15 mouse cellular contexts compared by ENCODE assay signal in genomic region chr15:10628131-10628979, GRCm38 (mm10).
DNase-seq lines count a peak whose midpoint lies in the region; ATAC-seq and TF ChIP-seq lines count a peak whose summit lies in the region.
"Had no signal": no experiment of that assay in that cellular context is flagged by ENCODE, and none has a peak within 500 bp of the region (broad histone marks: within the 10 kb centered on the region; RNA-seq: fewer than 3 reads in every experiment).

No protein-coding gene starts in this region.

- no peak for TF ChIP-seq POLR2A in embryonic fibroblast, embryonic 13.5 days (IDR thresholded peaks at IDR 0.05; ENCODE audit: low read depth, low read length)

- H3K27me3 ChIP-seq in lung, embryonic 15.5 days, result no peaks in the 10 kb centered on the region
- H3K27me3 ChIP-seq in liver, embryonic 16.5 days (ENCODE audit: control insufficient read depth, insufficient read depth, low read depth, low read length), result no peaks in the 10 kb centered on the region
- H3K27me3 ChIP-seq: hindbrain, embryonic 15.5 days had no signal

- no peak for TF ChIP-seq CTCF in embryonic fibroblast, embryonic 13.5 days (IDR thresholded peaks at IDR 0.05; ENCODE audit: borderline replicate concordance, insufficient read depth, low read length)

- no peak; the same call in 1 of the 2 replicates for ATAC-seq in lung, embryonic 15.5 days (ENCODE audit: borderline replicate concordance, extremely low read depth, low FRiP score, low TSS enrichment)
- peak; percentile 60 for ATAC-seq in liver, embryonic 16.5 days (ENCODE audit: low read depth)
- ATAC-seq: forebrain, postnatal 0 days; midbrain, embryonic 16.5 days had no signal

- peaks cover 10% of the 10 kb centered on the region for H3K4me1 ChIP-seq in lung, embryonic 15.5 days
- peaks cover 6% of the 10 kb centered on the region for H3K4me1 ChIP-seq in embryonic fibroblast, embryonic 13.5 days (ENCODE audit: control insufficient read depth, insufficient read depth, low read length)
- no peaks in the 10 kb centered on the region; the same call in none of the 2 replicates for H3K4me1 ChIP-seq in liver, embryonic 16.5 days (ENCODE audit: control insufficient read depth, low read depth, low read length)
- H3K4me1 ChIP-seq: hindbrain, embryonic 15.5 days had no signal

- peak; percentile 47 for DNase-seq in gastrocnemius, adult 18-20 months (ENCODE audit: low spot score)
- no peak for DNase-seq in gastrocnemius, postnatal 10 days
- DNase-seq in lung, postnatal 14 days, result no peak
- no peak for DNase-seq in kidney, postnatal 10 days
- no peak for DNase-seq in layer of hippocampus, adult 11-12 months (ENCODE audit: low spot score)
- DNase-seq: adrenal gland, adult 8-10 months; cerebellum, adult 9-10 months; forebrain, postnatal 0 days; kidney, adult 8-10 months; thymus, postnatal 25 days had no signal

- 36% methylated on average over 16 of the region's 16 CpGs for WGBS in lung, embryonic 15.5 days
- 65% methylated on average over 16 of the region's 16 CpGs for WGBS in liver, embryonic 16.5 days (ENCODE audit: insufficient replicate concordance)

- no peak overlapping the region for H3K4me2 ChIP-seq in lung, embryonic 15.5 days
- H3K4me2 ChIP-seq in liver, embryonic 16.5 days (ENCODE audit: low read depth, low read length), result no peak overlapping the region
- H3K4me2 ChIP-seq: hindbrain, embryonic 15.5 days had no signal

- H3K9ac ChIP-seq in lung, embryonic 15.5 days, result no peak overlapping the region
- H3K9ac ChIP-seq in liver, embryonic 16.5 days (ENCODE audit: low read depth, low read length), result no peak overlapping the region
- H3K9ac ChIP-seq: forebrain, postnatal 0 days; hindbrain, embryonic 15.5 days had no signal

- H3K36me3 ChIP-seq in lung, embryonic 15.5 days, result peaks cover 27% of the 10 kb centered on the region
- no peaks in the 10 kb centered on the region for H3K36me3 ChIP-seq in liver, embryonic 16.5 days (ENCODE audit: control insufficient read depth, insufficient read depth)
- H3K36me3 ChIP-seq: hindbrain, embryonic 15.5 days had no signal

- H3K9me3 ChIP-seq in lung, embryonic 15.5 days, result no peaks in the 10 kb centered on the region
- H3K9me3 ChIP-seq in liver, embryonic 16.5 days (replicated peaks; ENCODE audit: control insufficient read depth, low read length), result no peaks in the 10 kb centered on the region
- H3K9me3 ChIP-seq: hindbrain, embryonic 15.5 days had no signal

- H3K27ac ChIP-seq in lung, embryonic 15.5 days, result peak overlapping the region; percentile 16; the same call in 1 of the 2 replicates
- peak overlapping the region; percentile 89 for H3K27ac ChIP-seq in embryonic fibroblast, embryonic 13.5 days (ENCODE audit: insufficient read depth, low read length)
- H3K27ac ChIP-seq in liver, embryonic 16.5 days (ENCODE audit: low read length), result peak overlapping the region; percentile 39; the same call in 1 of the 2 replicates
- H3K27ac ChIP-seq: hindbrain, embryonic 15.5 days had no signal

- H3K4me3 ChIP-seq in lung, embryonic 15.5 days, result no peak overlapping the region
- H3K4me3 ChIP-seq in embryonic fibroblast, embryonic 13.5 days (ENCODE audit: insufficient read depth, low read length), result no peak overlapping the region
- no peak overlapping the region for H3K4me3 ChIP-seq in liver, embryonic 16.5 days (ENCODE audit: low read depth, low read length)
- H3K4me3 ChIP-seq: hindbrain, embryonic 15.5 days had no signal

Comparison
In these comparisons a context has a peak if more than half of its experiments do, and no peak if none do; other contexts are left out.
1. H3K27ac ChIP-seq: peak in every context shown above with its lines; median percentile 89 in embryonic fibroblast, embryonic 13.5 days; 39 in liver, embryonic 16.5 days; 16 in lung, embryonic 15.5 days.